Mouse (Mus musculus) CD4-positive helper T cell, adult 2 months (primary cell): ENCODE data around the gene Creb5.
A peak's percentile ranks its signal among the peaks of the same experiment; 100 is the strongest.

ENCODE experiments used
- DNase-seq: peaks from one replicate; pipeline ENCODE4 v3.0.0-alpha.2; 2012; ENCODE audit warnings: low read depth, missing footprints, low spot score

Creb5 gene

GRCm38 (mm10) chr6:53319543-53320325 is 32.7 kb downstream of the Creb5 start:
- no peak for DNase-seq

GRCm38 (mm10) chr6:53337398-53337797 is 50.3 kb downstream of the Creb5 start:
- DNase-seq: no peak

GRCm38 (mm10) chr6:53352311-53352960 is 65.4 kb downstream of the Creb5 start:
- DNase-seq: no peak

- no peak for DNase-seq
Observed at GRCm38 (mm10) chr6:53356328-53356727, 69.3 kb downstream of the Creb5 start.

- no peak for DNase-seq
Observed at GRCm38 (mm10) chr6:53363535-53363934, 76.5 kb downstream of the Creb5 start.

- DNase-seq: no peak
Observed at GRCm38 (mm10) chr6:53363981-53364391, 76.9 kb downstream of the Creb5 start.

- DNase-seq: no peak
Observed at GRCm38 (mm10) chr6:53369147-53369546, 82.1 kb downstream of the Creb5 start.

GRCm38 (mm10) chr6:53369928-53370327 is 82.9 kb downstream of the Creb5 start:
- peak; percentile 10 for DNase-seq

GRCm38 (mm10) chr6:53371962-53372361 is 84.9 kb downstream of the Creb5 start:
- no peak for DNase-seq

GRCm38 (mm10) chr6:53374315-53374941 is 87.4 kb downstream of the Creb5 start:
- no peak for DNase-seq

- no peak for DNase-seq
Observed at GRCm38 (mm10) chr6:53389277-53389676, 102.2 kb downstream of the Creb5 start.

- DNase-seq: no peak
Observed at GRCm38 (mm10) chr6:53390413-53390812, 103.3 kb downstream of the Creb5 start.

GRCm38 (mm10) chr6:53394026-53394425 is 107.0 kb downstream of the Creb5 start:
- no peak for DNase-seq

GRCm38 (mm10) chr6:53395208-53395607 is 108.1 kb downstream of the Creb5 start:
- no peak for DNase-seq

GRCm38 (mm10) chr6:53396421-53396820 is 109.4 kb downstream of the Creb5 start:
- DNase-seq: no peak

- no peak for DNase-seq
Observed at GRCm38 (mm10) chr6:53397797-53398196, 110.7 kb downstream of the Creb5 start.

GRCm38 (mm10) chr6:53398297-53399140 is 111.4 kb downstream of the Creb5 start:
- no peak for DNase-seq

- no peak for DNase-seq
Observed at GRCm38 (mm10) chr6:53401364-53401763, 114.3 kb downstream of the Creb5 start.

GRCm38 (mm10) chr6:53402551-53402950 is 115.5 kb downstream of the Creb5 start:
- DNase-seq: peak; percentile 38

GRCm38 (mm10) chr6:53409183-53409582 is 122.1 kb downstream of the Creb5 start:
- no peak for DNase-seq

GRCm38 (mm10) chr6:53421345-53421744 is 134.3 kb downstream of the Creb5 start:
- no peak for DNase-seq

- no peak for DNase-seq
Observed at GRCm38 (mm10) chr6:53429368-53429767, 142.3 kb downstream of the Creb5 start.
